Mouse (Mus musculus) erythroblast, embryonic 14.5 days (primary cell): ENCODE measurements around the gene Clip2.

Experiments
- GATA1 ChIP-seq: IDR thresholded peaks from 2 replicates; pipeline ENCODE4 v1.6.1; 2012; ENCODE audit warnings: low read length, inconsistent platforms, mixed read lengths
- TAL1 ChIP-seq: IDR thresholded peaks from 3 replicates; pipeline ENCODE4 v1.6.1; 2012; ENCODE audit warnings: low read length, inconsistent platforms, mixed read lengths

GRCm38 (mm10) chr5:134520120-134520519 is 32.1 kb downstream of the Clip2 start:
- TF ChIP-seq GATA1 = no peak
- no peak for TF ChIP-seq TAL1
